Mouse (Mus musculus) limb, embryonic 11.5 days (tissue): ENCODE measurements around the gene Cep57l1. TPM values are rescaled to one million over a fixed set of nuclear protein-coding genes. Genes with fewer than 3 reads are reported as not detected.

ENCODE experiments used
- ATAC-seq: fragments of 200-750 bp; cut with Nextera tagmentation; 2 replicates; pipeline ENCODE4 v1.8.0; 2017; ENCODE audit warnings: low read depth; ENCODE audit not compliant: insufficient number of reproducible peaks, low FRiP score, low TSS enrichment
- DNase-seq: peaks from one replicate; pipeline ENCODE4 v3.0.0-alpha.2; 2015; ENCODE audit warnings: low spot score
- H3K27ac ChIP-seq: fragments of 300-500 bp; sonication (generic); replicated peaks from 2 replicates; pipeline ENCODE4 v1.5.1; 2014; ENCODE audit warnings: low read depth, mild to moderate bottlenecking, low read length
- H3K27me3 ChIP-seq: fragments of 300-500 bp; sonication (generic); 2 replicates; pipeline ENCODE4 v1.6.1; 2014; ENCODE audit warnings: mild to moderate bottlenecking, low read length, mixed read lengths; ENCODE audit not compliant: control insufficient read depth, insufficient read depth
- H3K36me3 ChIP-seq: fragments of 300-500 bp; sonication (generic); 2 replicates; pipeline ENCODE4 v1.6.1; 2014; ENCODE audit warnings: mild to moderate bottlenecking, low read length, moderate library complexity, mixed read lengths; ENCODE audit not compliant: control insufficient read depth, insufficient read depth
- H3K4me1 ChIP-seq: fragments of 300-500 bp; sonication (generic); 2 replicates; pipeline ENCODE4 v1.6.1; 2014; ENCODE audit warnings: low read length, mixed read lengths; ENCODE audit not compliant: control insufficient read depth, insufficient read depth
- H3K4me2 ChIP-seq: fragments of 300-500 bp; sonication (generic); 2 replicates; pipeline ENCODE4 v1.6.1; 2014; ENCODE audit warnings: low read depth, mild to moderate bottlenecking, moderate library complexity; ENCODE audit not compliant: severe bottlenecking
- H3K4me3 ChIP-seq: fragments of 300-500 bp; sonication (generic); 2 replicates; pipeline ENCODE4 v1.5.1; 2014; ENCODE audit warnings: low read depth, low read length
- H3K9ac ChIP-seq: fragments of 300-500 bp; sonication (generic); 2 replicates; pipeline ENCODE4 v1.6.1; 2014; ENCODE audit warnings: mild to moderate bottlenecking, low read length
- H3K9me3 ChIP-seq: fragments of 300-500 bp; sonication (generic); 2 replicates; pipeline ENCODE4 v1.6.1; 2016; ENCODE audit warnings: low read length; ENCODE audit not compliant: control insufficient read depth
- WGBS: fragments of 180-500 bp; shearing (Covaris S2); extraction: QIAGEN DNeasy Blood & Tissue Kit; methylation state at CpG from one replicate; pipeline ENCODE4 v1.1.7; 2014; 5-methylcytosine and 5-hydroxymethylcytosine counted together
- polyA plus RNA-seq: library from polyadenylated mRNA; unstranded; fragments of >200 nt; fragmentation: Nextera tagmentation; extraction: Ambion mirVana; gene quantifications from 2 replicates; pipeline ENCODE4 v1.2.1, GENCODE M21; 2014

Gene Cep57l1
- polyA plus RNA-seq, 1 experiment from 2014 or later = 21.2 TPM

DNA sequence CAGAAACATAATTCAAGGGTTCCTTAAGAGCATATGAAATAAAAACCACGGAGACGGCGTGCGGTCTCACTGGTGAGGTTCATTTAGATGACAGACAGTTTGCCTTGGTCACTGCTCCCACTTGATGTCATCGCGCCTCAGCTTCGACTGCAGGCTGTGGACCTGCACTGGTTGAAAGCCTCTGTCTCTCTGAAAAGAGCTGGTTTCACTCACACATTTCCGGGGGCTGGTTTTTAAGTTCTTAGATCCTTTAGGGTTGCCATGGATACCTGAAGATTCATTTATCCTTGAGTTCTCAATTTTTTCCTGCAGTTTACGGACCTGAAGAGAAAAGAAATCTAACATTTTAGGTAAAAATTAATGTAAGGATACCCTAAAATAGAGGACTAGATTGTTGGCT, 90.1 kb downstream of the Cep57l1 start:
- WGBS = 76% methylated on average over 9 of the region's 9 CpGs
- Histone ChIP-seq H3K4me2 (no peak overlapping the region), H3K4me3 (no peak overlapping the region), H3K9ac (no peak overlapping the region), H3K36me3 (no peaks in the 10 kb centered on the region), H3K27ac (no peak overlapping the region), H3K27me3 (no peaks in the 10 kb centered on the region), H3K9me3 (no peaks in the 10 kb centered on the region), H3K4me1 (no peaks in the 10 kb centered on the region)
- DNase-seq (no peak), ATAC-seq (no peak)

GRCm38 (mm10) chr10:41716029-41716897, 93.4 kb downstream of the Cep57l1 start, which contains the start of gene Ccdc162:
Ccdc162 (minus strand) TSS chr10:41716634.
- WGBS = 70% methylated on average over 15 of the region's 15 CpGs

DNA sequence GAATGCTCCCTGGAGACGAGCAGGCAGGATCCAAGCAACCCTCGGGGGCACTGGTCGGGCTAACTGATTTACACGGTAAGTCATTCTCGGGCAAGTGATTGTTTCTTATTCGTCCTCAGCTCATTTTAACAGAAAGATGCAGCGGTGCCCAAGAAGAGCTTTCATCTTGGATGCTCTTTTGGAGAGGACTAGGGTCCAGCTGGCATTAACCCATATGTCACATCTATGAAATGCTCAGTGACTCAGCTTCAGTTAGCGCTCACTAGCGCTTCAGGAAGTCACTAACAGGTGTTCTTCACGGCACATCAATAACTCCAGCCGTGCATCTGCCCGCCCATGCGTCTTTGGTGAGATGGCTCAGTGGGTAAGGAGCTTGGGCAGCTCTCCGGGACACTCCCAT, 94.1 kb downstream of the Cep57l1 start:
- H3K27me3 ChIP-seq = no peaks in the 10 kb centered on the region
- ATAC-seq (no peak), DNase-seq (no peak)
- WGBS = 92% methylated on average over 14 of the region's 14 CpGs
- no peak overlapping the region for H3K9ac ChIP-seq
- no peaks in the 10 kb centered on the region for H3K9me3 ChIP-seq
- no peak overlapping the region for H3K4me2 ChIP-seq
- no peak overlapping the region for H3K4me3 ChIP-seq
- no peaks in the 10 kb centered on the region for H3K4me1 ChIP-seq
- H3K27ac ChIP-seq = no peak overlapping the region
- H3K36me3 ChIP-seq = no peaks in the 10 kb centered on the region

More at GRCm38 (mm10) chr10:41716029-41716897, 93.4 kb downstream of the Cep57l1 start, which contains the start of gene Ccdc162:
- Histone ChIP-seq H3K27me3 (no peaks in the 10 kb centered on the region), H3K9ac (no peak within 1 kb of the TSS), H3K4me3 (no peak within 1 kb of the TSS), H3K4me1 (no peaks in the 10 kb centered on the region), H3K4me2 (no peak within 1 kb of the TSS), H3K27ac (no peak within 1 kb of the TSS), H3K36me3 (no peaks in the 10 kb centered on the region), H3K9me3 (no peaks in the 10 kb centered on the region)
- no peak for ATAC-seq
- DNase-seq = no peak

DNA sequence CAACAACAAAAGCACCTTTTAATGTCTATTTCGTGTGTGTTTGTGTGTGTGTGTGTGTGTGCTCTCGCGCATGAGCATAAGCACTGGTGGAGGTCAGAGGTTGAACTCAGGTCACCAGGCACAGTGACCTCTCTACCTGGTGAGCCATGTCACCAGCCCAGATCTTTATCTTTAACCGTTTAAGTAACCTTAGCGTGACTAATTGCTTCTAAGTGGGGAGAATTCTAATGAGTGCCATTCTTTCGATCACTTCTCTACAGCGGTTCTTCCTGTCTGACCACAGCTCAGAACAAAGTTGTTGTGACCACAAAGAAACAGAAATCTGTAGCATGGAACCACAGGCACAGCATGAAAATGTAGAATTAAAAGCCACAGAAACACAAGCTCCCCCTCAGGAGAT, 98.2 kb downstream of the Cep57l1 start:
- Histone ChIP-seq H3K9ac (no peak overlapping the region), H3K27ac (no peak overlapping the region), H3K4me2 (no peak overlapping the region), H3K36me3 (no peaks in the 10 kb centered on the region), H3K27me3 (no peaks in the 10 kb centered on the region), H3K4me3 (no peak overlapping the region), H3K9me3 (no peaks in the 10 kb centered on the region), H3K4me1 (no peaks in the 10 kb centered on the region)
- WGBS = 65% methylated on average over 7 of the region's 7 CpGs
- no peak for DNase-seq
- ATAC-seq = no peak

GRCm38 (mm10) chr10:41710773-41711172, 98.9 kb downstream of the Cep57l1 start:
- ATAC-seq (no peak), DNase-seq (no peak)
- H3K4me2 ChIP-seq = no peak overlapping the region
- H3K27me3 ChIP-seq = no peaks in the 10 kb centered on the region
- no peaks in the 10 kb centered on the region for H3K36me3 ChIP-seq
- H3K27ac ChIP-seq = no peak overlapping the region
- no peaks in the 10 kb centered on the region for H3K4me1 ChIP-seq
- WGBS = 93% methylated on average over 8 of the region's 8 CpGs
- H3K4me3 ChIP-seq = no peak overlapping the region
- no peak overlapping the region for H3K9ac ChIP-seq
- H3K9me3 ChIP-seq = no peaks in the 10 kb centered on the region

GRCm38 (mm10) chr10:41709341-41709740, 100.3 kb downstream of the Cep57l1 start:
- no peaks in the 10 kb centered on the region for H3K27me3 ChIP-seq

DNA sequence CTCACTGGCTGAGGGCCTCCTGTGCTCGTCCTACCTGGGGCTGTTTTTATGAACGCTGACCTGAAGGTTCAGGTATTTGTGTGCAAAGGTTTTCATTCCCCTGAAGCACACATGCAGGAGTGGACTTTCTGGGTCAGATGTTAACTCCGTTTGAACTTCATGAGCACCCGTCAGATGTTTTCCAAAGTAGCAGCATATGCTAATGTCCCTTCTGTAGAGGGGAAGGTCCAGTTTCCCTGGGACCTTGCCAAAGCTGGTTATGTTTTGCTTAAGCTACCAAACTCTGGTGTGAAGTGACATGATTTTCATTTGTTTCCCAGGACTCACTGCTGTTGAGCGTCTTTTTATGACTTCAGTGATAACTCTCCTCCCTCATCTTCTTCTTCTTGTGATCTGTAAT, 110.0 kb downstream of the Cep57l1 start:
- ATAC-seq = no peak
- no peak overlapping the region for H3K9ac ChIP-seq
- DNase-seq = no peak
- H3K9me3 ChIP-seq = no peaks in the 10 kb centered on the region
- no peaks in the 10 kb centered on the region for H3K36me3 ChIP-seq
- H3K4me1 ChIP-seq = no peaks in the 10 kb centered on the region
- WGBS = 86% methylated on average over 5 of the region's 5 CpGs
- H3K27ac ChIP-seq = no peak overlapping the region
- H3K4me2 ChIP-seq = no peak overlapping the region
- no peaks in the 10 kb centered on the region for H3K27me3 ChIP-seq
- no peak overlapping the region for H3K4me3 ChIP-seq

More at GRCm38 (mm10) chr10:41709341-41709740, 100.3 kb downstream of the Cep57l1 start:
- Histone ChIP-seq H3K4me2 (no peak overlapping the region), H3K4me3 (no peak overlapping the region), H3K27ac (no peak overlapping the region), H3K9ac (no peak overlapping the region), H3K4me1 (no peaks in the 10 kb centered on the region), H3K36me3 (no peaks in the 10 kb centered on the region), H3K9me3 (no peaks in the 10 kb centered on the region)
- DNase-seq (no peak), ATAC-seq (no peak)
- WGBS = 86% methylated on average over 8 of the region's 8 CpGs

DNA sequence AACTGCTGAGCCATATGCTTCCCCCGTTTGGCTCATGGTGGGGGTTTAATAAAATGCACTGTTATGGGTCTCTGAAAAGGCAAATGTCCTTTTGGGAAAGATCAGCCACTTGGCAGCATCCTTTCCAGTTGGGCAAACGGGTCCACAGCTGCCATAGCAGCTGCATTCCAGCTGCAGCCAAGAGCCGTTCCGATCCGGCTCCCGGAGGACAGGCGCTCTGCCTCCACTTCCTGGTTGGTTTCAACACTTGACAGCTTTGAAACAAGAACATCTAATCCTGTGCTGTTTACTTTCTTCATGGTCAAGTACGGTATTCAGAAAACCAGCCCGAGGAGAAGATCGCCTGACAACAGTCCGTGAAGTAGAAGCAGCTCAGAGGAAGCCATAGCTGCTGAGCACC, 112.6 kb downstream of the Cep57l1 start:
- Histone ChIP-seq H3K9me3 (no peaks in the 10 kb centered on the region), H3K4me1 (no peaks in the 10 kb centered on the region), H3K4me3 (no peak overlapping the region), H3K27ac (no peak overlapping the region), H3K36me3 (no peaks in the 10 kb centered on the region), H3K4me2 (no peak overlapping the region), H3K9ac (no peak overlapping the region), H3K27me3 (no peaks in the 10 kb centered on the region)
- WGBS = 86% methylated on average over 11 of the region's 11 CpGs
- DNase-seq (no peak), ATAC-seq (no peak)
